Mouse (Mus musculus) kidney, adult 18-20 months (tissue): ENCODE results near the gene Actn1.
"Not testable (repeated sequence)": the region's sequence is repeated elsewhere in the genome, so short reads cannot be mapped to it uniquely, and the experiment has no call there.

Experiments used
- DNase-seq: peaks from one replicate; pipeline ENCODE4 v3.0.0; 2021

Gene Actn1

DNA sequence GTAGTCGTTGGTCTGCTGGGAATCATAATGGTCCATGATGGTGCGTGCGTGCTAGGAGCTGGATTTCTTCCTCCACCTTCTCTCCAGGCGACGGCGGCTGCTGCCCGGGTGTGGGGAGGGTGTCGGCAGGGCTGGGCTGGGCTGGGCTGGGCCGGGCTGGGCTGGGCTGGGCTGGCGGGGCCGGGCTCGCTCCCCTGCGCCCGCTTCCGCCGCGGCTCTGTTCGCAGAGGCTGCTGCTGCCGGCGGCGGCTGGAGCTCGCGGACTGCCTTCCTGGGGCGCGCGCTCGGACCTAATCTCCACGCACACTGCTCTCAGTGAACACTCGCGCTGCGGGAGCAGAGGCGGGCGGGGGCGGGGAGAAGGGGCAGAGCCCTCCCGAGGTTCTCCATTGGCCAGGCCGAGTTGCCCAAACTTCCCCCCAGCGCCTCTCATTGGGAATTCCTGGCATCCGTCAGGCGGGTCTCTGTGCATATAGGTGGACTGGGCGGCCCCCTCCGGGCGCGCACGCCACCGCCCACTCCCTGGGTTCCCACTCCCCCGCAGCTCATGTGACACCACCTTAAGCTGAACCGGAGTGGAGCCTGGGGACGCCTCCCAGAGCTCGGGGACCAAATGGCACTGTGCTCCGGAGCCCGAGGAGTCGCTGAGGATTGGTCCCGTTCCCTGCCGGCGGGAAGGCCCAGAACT, at the start of gene Actn1:
Gene Actn1, minus strand, starts transcription at position 316 of the 688 bp plus-strand sequence.
- peak; percentile 91 for DNase-seq

DNA sequence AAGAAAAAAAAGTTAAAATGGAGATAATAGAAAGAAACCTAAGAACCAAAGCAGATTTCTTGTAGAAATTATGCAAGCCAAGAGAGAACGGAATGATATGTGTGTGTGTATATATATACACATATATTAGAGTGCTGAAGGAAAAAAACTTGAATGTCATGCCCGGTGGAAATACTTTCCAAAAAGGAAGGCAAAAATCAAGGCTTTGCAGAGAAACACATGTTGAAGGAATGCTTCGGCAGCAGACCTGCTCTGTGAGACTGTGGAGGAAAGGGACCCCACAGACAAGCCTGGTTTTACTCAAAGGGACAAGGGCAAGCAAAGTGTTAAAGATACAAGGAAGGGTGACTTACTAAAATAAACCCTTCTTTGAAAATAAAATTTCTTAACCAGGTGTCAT, 47.4 kb upstream of the Actn1 start:
- DNase-seq, result no peak

- no peak for DNase-seq
Measured at GRCm38 (mm10) chr12:80304518-80304917, 44.3 kb upstream of the Actn1 start.

- no peak for DNase-seq
Measured at GRCm38 (mm10) chr12:80300833-80301456, 40.8 kb upstream of the Actn1 start.

DNA sequence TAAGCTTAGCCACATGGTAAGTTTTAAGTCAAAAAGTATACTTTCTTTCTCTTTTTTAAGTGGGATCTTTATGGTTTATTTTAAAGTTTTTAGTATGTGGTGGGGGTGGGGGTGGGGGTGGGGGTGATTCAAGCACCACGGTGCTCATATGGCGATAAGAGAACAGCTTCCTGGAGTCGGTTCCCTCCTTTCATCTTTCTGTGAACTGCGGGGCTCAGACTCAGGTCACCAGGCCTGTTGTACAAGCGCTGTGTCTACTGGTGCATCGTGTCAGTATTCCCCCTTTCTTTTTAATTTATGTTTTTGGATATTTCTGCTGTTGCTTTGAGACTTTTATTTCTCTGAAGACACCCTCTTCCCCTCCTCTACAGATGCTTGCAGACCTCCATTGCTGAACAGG, 38.5 kb upstream of the Actn1 start:
- DNase-seq, result no peak

DNA sequence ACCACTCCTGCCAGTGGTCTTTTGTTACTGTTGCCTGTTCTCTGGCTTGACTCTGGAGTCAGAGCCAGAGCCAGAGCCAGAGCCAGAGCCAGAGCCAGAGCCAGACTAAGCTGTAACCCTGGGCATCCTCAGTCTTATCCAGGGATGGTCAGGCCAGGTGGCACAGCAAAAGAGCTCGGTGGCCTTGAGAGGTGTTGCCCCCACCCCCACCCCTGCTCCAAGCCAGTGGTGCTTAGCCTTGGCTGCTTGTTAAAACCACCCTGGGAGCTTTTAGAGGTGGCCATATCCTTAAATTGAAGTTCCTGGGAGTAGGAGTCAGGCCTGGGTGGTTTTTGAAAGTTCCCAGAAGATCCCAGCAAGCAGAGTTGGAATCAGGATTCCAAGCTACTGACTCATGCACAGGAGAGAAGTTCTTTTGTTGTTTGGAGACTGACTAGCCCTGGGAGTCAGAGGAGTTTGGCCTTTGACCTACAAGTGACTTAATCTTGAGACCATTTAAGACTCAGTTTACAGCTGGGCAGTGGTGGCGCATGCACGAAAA, 31.8 kb upstream of the Actn1 start:
- no peak for DNase-seq

DNA sequence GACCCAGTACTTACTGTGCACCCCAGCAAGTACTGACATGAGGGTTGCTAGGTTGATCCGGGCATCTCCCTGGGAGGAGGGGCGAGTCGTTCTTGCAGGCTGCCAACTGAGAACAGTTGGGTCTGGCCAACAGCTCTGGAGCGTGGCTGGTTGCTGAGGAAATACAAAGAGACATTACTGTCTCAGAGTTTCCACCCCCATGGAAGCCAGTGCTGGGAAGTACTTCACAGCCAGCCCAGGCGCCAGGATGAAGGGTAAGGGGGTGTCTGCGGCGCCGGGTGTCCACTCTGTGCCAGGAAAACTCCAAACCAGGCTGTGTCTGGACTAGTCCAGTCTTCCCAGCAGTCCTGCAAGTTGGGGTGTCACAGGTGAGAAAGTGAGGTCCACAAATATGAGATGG, 30.8 kb upstream of the Actn1 start:
- no peak for DNase-seq

GRCm38 (mm10) chr12:80290483-80290882, 30.3 kb upstream of the Actn1 start:
- no peak for DNase-seq

DNA sequence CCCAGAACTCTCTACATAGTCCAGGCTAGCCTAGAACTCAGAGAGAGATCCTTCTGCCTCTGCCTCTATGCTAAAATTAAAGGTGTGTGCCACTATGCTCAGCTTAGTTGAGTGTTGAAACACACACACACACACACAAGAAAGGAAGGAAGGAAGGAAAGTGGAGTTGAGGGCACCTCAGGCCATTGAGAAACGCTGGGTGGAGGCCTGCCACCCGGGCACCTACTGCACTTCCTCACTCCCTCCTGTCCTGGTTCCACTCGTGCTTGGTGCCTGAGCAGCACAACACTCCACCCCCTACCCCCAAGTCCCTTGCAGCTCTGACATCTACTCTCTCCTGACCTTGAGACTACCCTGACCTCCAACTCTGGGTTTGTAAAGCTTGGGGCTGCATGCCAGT, 29.6 kb upstream of the Actn1 start:
- no peak for DNase-seq

DNA sequence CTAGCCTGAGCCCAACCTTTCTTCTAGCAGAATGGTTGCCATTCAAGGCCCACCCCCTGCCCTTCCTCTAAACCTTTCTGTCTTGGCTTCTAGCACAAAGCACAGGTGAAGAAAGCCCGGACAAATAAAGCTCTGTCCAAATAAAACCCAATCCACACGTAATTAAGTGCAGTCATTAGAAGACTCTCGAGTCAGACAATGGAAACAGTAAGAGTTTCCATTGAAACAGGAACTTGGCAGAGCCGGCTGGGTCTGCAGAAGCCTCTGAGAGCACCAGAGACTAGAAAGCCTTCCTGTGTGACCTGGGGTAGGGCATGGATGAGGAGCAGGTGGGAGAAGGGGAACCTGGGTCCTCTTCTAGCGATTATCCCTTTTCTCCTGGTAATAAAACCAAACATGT, 25.7 kb upstream of the Actn1 start:
- no peak for DNase-seq

DNA sequence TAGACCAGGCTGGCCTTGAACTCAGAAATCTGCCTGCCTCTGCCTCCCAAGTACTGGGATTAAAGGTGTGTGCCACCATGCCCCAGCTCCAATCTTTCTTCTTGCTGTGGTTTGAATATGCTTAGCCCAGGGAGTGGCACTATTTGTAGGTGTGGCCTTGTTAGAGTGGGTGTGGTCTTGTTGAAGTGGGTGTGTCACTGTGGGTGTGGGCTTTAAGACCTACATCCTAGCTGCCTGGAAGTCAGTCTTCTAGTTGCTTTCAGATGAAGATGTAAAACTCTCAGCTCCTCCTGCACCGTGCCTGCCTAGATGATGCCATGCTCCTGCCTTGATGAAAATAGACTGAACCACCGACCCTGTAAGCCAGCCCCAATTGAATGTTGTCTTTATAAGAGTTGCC, 24.1 kb upstream of the Actn1 start:
- DNase-seq, result not testable (repeated sequence)

GRCm38 (mm10) chr12:80278866-80279265, 18.7 kb upstream of the Actn1 start:
- no peak for DNase-seq

- no peak for DNase-seq
Measured at GRCm38 (mm10) chr12:80277428-80277827, 17.3 kb upstream of the Actn1 start.

- no peak for DNase-seq
Measured at GRCm38 (mm10) chr12:80275187-80275820, 15.1 kb upstream of the Actn1 start.

DNA sequence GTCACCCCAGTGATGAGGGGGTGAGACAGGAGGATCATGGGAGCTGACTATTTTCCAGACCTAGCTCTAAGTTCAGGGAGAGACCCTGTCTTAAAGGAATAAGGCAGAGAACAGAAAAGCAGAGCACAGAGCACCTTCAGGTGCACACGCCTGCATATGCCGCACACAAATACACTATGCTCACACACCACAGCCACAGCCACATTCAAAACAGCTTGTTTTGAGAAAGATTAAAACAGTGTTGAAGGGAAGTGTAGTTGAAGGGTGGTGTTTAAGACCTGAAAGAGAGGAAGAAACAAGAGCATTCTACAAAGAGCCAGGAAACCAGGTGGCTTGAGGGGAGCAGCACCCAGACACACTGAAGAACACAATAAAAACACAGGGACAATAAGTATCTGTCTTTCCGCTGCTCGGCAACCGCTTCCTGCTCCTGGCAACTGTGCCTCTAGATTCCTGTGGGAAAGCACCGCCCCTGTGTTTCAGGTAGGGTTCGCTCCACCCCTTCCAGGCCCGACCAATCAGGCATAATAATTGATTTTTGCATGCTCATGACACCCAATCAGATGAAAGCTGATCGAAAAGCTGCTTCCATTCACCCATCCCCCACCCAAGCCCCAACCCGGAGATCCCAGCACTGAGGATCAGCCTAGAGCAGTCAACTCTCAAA, 13.0 kb upstream of the Actn1 start:
- DNase-seq, result peak; percentile 69

- DNase-seq, result no peak
Measured at GRCm38 (mm10) chr12:80271806-80272205, 11.6 kb upstream of the Actn1 start.

- DNase-seq, result no peak
Measured at GRCm38 (mm10) chr12:80270924-80271323, 10.8 kb upstream of the Actn1 start.

- DNase-seq, result no peak
Measured at GRCm38 (mm10) chr12:80269303-80269702, 9.1 kb upstream of the Actn1 start.

GRCm38 (mm10) chr12:80267962-80268361, 7.8 kb upstream of the Actn1 start:
- DNase-seq, result no peak

DNA sequence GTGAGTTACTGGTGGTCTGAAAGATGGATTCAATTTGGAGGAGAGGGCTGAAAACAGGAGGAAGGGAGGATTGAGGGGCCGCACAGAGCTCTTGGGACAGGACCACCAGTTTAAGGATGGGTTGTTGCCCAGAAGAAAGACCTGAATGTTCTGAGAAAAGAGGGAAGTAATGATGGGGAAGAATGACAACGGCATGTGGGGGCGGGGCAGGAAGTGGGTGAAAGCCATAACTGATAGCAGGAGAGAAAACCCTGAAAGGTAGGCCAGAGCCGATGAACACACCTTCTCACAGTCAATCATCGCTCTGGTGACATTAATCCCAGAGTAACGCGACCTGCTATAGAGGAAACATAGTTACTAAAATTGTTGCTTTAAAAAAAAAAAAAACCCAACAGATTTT, 4.2 kb upstream of the Actn1 start:
- DNase-seq, result not testable (repeated sequence)

GRCm38 (mm10) chr12:80260744-80261695, 849 bp upstream of the Actn1 start:
- DNase-seq, result no peak
